Comparison of ENCODE assay signal across 10 mouse cellular contexts in the genomic region with DNA sequence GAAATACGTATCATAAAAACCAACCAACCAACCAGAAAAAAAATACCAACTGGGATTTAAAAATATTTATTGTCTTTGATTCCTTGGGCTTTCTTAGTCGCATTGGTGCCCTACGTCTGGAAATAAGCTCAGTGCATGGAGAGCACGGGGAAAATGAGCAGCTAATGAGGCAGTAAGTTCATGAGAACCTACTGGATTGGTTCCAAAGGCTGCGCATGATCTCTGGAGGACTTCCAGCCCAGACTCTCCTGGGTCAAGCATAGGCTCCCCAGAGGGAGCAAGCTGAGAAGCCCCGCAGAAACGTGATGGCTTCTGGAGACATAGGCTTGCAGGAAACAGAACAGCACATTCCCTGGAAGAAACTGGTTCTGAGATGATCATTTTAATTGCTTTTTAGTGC.
DNase-seq lines count a peak whose midpoint lies in the region; ATAC-seq lines count a peak whose summit lies in the region.
"Had no signal": no experiment of that assay in that cellular context is flagged by ENCODE, and none has a peak within 500 bp of the region (broad histone marks: within the 10 kb centered on the region; RNA-seq: fewer than 3 reads in every experiment).

No protein-coding gene starts in this region.

- ATAC-seq in monocyte, adult 5-6 weeks (replicated peaks; ENCODE audit: insufficient number of reproducible peaks, low FRiP score, low TSS enrichment, poor library complexity, severe bottlenecking), result no peak
- ATAC-seq: CD4-positive, CD25-positive, alpha-beta regulatory T cell, adult 4 months had no signal

- DNase-seq in gastrocnemius, adult 18-20 months (ENCODE audit: low spot score), result peak; percentile 29
- DNase-seq in gastrocnemius, postnatal 4 days (ENCODE audit: low spot score in 2 of 2), result no peak
- peak; percentile 26 for DNase-seq in lung, postnatal 14 days
- DNase-seq in lung, postnatal 25 days (ENCODE audit: low spot score), result no peak
- peak; percentile 53 for DNase-seq in heart, adult 8-10 months (ENCODE audit: low spot score)
- DNase-seq in kidney, postnatal 25 days, result peak; percentile 86 to 87
- no peak for DNase-seq in embryo, embryonic 10.5 days (ENCODE audit: low spot score)
- DNase-seq: thymus, postnatal 4 days had no signal

Comparison
In these comparisons a context has a peak if more than half of its experiments do, and no peak if none do; other contexts are left out.
1. DNase-seq: peak in gastrocnemius, adult 18-20 months (single experiment), lung, postnatal 14 days (single experiment), heart, adult 8-10 months (single experiment) and kidney, postnatal 25 days (2 of 2); none in gastrocnemius, postnatal 4 days (0 of 2), lung, postnatal 25 days (single experiment) and embryo, embryonic 10.5 days (single experiment).